Mouse (Mus musculus) cerebellum, adult 11-12 months (tissue): ENCODE measurements at regions not wholly inside any gene's neighbourhood (a gene's known extent, or its start where the extent isn't known, plus 50 kb on each side); places are given as distances from the start of the nearest gene placed in this dataset.

Experiments used
- DNase-seq: peaks from one replicate; pipeline ENCODE4 v3.0.0; 2022

DNA sequence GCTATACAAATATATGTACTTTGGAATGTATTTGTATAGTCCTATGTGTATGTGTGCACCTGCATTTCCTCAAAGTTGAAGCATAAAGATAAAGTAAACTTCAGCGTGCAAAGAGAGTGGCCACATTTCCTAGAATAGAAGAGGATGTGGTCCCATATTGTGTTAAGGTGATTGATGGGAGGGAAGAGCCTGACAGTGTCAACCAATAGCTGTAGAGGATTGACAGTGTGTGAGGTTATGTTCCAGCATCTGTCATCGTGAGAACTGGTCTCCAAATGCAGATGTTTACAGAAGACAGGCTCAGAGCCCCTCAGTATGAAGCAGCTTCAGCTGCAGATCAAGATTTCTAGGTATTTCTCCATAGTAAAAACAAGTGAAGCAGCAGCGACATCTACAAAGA, 1114.5 kb downstream of the Gsdmc2 start:
- no peak for DNase-seq

DNA sequence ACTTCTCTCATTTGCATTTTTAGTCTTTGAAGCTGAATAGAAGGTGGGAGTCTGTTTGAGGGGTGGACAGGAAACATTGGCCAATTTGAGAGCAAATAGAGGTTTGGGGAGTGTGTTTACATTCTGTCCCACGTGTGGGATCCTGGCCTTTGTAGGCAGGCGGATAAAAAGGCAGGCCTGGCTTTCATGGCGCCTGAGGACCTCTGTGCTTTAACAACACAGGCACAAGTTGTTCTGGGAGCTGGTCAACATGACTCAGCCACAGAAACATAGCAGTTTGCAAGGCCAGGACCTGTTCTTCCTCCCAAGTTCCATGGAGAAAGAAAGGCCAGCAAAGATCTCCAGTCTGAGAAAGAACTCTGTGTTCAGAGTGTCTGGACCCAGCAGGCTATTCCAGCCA, 1130.7 kb downstream of the Gsdmc2 start:
- no peak for DNase-seq

DNA sequence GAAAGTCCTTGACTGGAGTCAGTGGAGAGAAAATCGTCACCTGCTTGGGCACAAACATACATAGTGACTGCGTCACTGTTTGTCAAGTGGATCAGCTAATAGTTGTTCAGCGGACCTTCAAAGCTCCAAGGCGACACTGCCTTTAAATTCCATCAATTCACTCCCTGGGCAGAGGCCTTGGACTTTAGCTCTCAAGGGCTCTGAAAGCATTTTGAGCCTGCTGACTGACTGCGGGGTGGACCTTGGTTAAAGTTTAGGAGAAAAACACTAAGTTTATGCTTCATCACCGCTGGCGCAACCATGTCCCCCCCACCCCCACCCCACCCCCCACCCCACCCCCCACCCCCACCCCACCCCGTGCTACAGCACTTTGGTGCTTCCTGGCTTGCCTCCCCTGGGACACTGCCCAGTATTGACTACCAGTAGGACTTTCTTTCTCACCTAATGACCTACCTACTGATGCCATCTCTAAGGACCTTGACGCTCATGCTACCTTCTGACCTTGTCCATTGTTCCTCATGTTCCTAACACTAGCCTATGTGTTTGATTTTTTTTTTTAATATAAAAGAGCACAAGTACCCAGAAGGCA, 1132.3 kb downstream of the Gsdmc2 start:
- no peak for DNase-seq

DNA sequence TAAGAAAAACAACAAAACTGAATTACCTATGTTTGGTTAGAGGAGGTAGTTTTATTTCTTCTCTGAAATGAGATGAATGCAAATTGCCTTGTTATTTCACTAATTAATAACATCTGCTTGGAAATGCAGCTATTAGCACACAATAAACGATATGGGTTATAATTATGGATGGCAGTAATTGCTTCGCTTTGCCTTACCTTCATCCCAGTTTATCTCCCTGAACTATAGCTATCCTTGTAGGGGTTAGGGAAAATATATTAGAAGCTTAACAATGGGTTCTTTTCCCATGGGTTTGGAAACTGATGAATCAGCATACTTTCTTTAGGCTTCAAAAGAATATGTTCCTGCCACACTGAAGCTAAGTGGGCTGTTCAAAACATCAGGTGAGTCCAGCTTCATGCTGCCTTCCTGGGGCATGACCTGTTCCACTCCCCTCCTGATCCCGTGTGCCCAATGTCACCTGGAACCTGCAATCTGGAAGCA, 1132.9 kb downstream of the Gsdmc2 start:
- DNase-seq = no peak

DNA sequence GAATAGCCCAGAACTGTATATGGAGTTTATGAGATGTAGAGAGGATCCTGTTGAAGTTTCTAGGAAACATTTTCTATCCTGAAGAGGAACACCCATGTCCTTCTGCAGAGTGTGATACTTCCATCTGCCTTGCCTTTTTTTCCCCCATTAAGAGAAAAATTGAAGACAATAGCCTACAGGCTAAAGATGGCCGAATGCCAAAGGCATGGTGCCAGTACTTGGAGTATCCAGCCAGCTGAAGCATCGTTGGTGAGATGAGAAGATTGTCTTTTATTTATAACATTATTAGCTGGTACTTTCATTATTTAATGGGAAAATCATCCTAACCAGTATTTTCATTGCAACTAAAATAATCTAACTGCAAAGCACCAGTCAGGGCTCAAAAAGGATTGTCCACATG, 1135.4 kb downstream of the Gsdmc2 start:
- no peak for DNase-seq

DNA sequence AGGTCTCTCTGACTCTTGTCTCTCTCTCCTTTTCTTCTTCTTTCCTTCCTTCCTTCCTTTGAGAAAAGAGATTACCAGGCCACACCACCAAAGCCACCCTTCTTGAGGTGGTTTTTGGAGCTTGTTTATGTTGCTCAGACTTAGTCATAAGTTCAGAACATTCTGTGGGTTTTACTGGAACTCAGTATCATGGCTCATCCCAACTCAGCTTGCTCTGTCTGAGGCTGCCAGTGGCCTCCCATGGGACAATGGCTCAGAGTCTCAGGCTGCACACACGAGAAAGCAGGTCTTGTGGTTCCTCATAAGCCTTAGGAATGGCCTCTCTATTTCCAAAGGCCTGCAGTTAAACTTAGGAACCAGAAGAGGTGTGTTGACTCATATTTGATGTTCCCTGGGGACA, 1146.4 kb downstream of the Gsdmc2 start:
- no peak for DNase-seq

DNA sequence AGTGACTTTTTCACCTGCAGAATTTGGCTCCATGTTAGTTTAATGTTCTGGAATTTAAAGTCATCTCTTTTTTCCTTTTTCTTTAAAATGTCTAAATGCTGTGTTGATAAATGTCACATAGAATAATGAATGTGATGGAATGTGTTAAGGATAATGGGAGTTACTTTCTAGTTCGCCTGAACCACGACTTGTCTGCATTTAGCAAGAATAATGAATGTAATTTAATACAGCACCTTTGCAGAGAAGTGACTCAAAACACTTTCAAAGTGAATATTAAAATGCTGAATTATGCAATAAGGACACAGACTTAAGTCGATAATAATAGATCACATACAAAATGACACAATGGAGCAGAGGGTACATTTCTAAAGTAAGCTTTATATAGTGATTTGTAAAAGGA, 1150.2 kb downstream of the Gsdmc2 start:
- no peak for DNase-seq

DNA sequence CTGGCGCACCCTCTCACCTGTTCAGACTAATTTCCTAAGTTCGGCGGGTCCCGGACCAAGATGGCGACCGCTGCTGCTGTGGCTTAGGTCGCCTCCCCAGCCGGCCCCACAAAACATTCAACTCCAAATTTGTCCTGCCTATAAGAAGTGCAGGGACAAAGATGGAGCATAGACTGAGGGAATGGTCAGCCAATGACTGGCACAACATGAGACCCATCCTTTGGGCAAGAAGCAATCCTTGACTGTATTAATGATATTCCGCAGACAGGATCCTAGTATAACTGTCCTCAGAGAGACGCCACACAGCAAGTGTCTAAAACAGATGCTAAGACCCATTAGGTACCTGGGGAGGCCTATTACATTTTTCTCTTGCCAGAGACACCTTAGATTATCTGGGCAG, 1151.3 kb downstream of the Gsdmc2 start:
- no peak for DNase-seq

DNA sequence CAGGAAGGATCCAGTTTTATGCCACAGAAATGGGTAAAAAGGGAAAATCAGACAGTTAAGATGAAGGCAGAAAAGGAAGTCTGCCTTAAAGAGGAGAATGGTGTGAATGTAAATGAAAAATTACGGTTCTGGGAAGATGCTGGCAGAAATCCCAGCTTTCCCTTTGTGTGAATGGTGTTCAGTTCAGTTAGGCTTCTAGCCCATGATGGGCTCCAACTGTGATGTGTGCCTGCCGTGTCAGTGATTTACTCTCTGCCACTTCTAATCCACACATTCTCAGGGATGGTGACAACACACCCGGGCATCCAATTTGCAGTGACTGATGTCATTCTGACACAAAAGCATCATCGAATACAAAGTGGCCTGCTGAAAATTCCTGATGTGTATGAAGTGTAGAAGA, 1171.6 kb downstream of the Gsdmc2 start:
- DNase-seq = no peak

DNA sequence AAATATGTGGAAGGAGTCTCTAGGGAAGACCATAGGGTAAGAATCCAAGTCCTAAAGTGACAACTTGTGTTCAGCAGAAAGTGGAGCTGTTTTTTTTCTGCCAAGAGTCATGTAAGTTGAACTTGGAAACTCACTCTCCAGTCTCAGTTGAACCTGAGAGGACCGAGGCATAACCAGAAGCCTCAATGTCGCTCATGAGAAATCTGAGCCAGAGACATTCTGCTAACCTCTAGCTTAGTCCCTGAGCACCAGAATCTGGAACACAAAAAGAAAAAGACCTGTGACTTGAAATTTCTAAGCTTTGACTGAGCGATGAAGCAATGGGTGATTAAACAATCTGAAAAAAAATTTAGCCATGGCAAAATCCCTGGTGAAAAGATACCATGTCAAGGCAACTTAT, 1175.0 kb downstream of the Gsdmc2 start:
- DNase-seq = no peak

DNA sequence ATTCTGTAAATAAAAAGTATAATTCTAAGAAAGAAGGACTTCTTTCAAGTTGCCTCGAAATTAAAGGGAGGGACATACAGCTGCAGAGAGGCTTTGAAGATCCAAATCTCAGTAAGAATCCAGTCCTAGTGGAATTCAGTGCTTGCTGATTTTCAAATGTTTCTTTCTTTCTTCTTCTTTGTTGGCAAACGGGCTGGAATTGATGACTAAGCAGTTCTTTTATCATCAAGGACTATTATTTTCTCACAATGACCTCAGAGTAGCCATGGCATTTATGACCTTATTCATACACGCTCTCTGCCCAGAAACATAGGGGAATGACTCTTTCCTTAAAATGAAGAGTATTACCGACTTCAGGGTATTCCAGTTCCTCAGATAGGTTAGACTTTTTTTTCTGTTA, 1185.9 kb downstream of the Gsdmc2 start:
- no peak for DNase-seq

DNA sequence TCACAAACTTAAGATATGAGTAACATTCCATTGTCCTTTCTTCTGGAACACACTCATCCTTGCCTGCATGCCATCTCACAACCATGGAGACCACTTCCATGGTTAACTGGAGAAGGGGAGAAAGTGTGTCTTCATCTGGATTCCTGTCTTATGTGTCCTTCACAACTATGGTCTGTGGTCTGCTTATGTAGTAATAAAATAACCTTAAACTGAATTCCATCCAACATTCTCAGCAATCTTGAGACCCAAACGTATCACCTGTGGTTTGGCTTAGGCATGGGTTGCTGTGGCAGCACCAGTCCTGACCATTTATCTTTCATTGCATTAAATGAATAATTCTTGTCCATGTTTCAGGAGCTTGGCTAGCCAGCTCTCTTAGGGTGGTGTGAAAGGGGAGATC, 1186.3 kb downstream of the Gsdmc2 start:
- DNase-seq = no peak

DNA sequence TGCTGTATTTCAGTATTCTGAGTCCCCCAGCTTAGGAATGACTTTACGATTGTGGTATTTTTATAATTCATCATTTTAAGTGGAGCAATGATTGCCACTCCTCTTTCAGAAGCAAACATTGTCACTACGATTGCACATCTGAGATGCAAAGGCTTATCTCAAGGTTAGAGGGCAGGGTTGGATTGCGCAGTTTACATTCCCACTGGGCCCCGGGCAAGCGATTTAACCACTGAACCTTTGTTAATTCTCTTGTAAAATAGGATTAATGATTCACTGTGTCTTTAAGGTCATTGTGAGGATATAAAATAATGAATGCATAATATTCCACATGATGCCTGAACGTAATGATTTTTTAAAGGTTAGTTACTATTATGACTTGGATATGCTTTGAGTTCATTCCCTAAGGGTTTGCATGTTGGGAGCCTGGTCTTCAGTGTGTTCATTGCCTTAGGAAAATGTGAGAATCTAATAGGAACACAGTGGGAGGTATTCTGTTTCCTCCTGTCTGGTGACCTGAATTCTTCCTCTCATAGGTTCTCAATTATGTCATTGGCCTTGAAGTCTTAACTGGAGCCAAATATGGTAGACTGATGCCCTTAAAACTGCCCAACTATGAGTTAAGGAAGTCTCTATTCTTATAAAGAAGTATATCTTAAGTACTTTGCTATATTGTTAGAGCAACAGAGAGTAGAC, 1198.4 kb downstream of the Gsdmc2 start:
- DNase-seq = no peak

DNA sequence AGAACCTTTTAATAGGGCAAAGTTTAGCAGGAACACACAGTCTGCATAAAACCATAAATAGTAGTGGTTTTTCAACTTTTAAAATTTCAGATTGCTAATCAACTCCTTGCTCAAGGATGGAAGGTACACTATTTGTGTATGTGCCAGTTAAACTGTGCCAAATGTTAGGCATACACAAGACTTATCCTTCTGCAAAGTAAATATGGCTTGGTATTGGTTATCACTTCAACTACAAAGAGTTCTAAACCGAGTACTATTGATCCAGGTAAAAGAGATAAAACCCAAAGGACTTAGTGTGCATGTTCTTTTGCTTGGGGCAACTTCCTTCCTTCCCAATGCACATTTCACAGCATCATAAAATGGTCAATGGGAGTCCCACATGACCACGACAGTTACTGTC, 1200.2 kb downstream of the Gsdmc2 start:
- DNase-seq = no peak

DNA sequence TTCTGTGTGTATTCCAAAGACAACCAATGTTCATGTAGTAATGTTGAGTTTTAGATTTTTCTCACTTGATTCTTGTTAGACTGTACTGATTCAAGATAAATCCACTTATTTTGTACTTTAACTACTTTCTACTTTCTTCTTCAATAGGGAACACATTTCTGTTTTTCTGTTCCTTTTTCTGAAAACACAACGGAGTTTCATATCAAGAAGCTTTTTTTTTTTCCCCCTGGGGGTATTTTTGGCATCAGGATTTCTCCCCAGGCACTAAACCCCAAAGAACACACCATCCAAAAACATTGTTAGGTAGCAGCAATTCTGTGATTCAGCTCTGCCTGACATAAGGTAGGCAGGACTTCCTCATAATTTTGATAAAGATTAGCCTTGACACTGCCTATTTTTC, 1200.7 kb downstream of the Gsdmc2 start:
- no peak for DNase-seq

DNA sequence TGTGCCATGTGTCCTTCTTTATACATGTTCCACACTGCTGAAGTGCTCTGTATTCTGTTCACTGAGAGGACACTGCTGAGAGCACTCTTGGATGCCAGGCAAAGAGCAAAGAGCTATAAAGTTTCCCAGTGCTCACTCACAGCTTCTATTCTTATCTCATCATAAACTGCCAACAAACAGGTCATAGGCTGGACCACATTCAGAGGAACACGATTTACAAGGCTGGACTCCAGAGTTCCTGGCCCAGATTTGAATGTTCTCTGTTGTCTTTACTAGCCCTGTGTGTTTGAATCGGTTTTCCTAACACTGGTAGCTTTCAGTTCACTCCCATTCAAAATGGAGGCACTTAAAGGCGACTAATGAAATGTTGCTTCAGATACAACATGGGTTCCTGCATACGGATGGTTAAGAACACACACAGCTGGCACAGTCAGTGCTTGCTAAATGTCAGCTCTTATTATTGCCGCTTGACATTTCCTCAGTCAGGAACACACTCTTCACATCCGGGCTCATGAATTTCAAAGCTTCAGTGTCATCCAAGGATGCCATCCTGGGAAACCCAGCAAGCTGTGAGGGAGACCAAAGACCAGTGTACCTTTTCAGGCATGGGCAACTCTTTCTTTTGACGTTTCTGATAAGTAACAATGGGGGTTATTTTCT, 1203.8 kb downstream of the Gsdmc2 start:
- DNase-seq = no peak

DNA sequence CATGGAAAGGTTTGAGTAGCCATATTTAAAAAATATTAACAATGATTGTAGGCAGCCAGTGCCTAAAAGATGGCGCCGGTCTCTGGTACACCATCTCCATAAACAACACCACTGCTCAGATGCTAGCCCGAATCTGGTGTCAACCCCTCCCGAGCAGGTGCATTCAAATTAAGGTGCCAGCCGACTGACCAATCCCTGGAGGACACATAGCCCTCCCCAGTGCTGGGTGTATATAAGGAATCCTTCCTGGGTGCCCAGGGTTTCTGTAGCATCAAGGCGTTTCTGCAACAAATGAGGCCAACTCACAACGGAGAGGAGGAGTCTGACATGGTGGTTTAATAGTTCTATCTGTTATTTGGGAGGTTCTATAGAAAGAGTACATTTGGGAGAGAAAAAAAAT, 1219.6 kb downstream of the Gsdmc2 start:
- no peak for DNase-seq

DNA sequence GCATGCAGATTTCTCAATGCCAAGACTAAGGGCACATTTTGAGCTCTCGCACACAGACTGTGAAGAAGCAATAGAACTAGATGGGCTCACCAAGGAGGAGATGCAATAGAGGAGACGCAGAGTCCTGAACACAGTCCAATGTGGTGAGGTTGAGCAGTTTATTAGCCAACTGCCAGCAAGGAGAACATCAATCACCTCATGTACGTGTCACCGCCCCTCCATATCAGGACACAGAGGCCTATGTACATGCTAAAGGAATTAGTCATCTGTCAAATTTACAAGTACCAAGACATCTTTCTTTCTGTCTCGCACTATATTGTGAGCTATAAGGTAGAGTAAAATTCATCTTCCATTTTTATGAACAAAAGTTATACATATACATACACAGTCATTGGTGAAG, 1228.9 kb downstream of the Gsdmc2 start:
- no peak for DNase-seq

DNA sequence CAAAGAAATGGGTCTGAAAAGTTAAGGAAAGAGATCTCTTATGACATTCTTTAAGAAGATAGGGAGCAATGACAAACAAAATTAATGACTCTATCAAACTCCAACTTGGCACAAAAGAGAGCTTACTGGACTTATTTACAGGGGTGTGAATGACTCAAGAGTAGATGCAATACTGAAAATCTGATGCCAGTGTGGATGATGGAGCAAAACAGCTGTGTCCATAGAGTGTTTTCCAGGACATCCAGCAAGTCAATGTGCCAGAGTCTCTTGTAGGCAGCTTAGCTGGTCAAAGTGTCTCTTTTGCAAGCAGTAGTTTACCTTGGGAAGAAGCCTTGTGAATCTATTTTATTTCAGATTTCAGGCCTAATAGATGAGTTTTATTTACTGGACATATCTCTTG, 1248.2 kb downstream of the Gsdmc2 start:
- no peak for DNase-seq

DNA sequence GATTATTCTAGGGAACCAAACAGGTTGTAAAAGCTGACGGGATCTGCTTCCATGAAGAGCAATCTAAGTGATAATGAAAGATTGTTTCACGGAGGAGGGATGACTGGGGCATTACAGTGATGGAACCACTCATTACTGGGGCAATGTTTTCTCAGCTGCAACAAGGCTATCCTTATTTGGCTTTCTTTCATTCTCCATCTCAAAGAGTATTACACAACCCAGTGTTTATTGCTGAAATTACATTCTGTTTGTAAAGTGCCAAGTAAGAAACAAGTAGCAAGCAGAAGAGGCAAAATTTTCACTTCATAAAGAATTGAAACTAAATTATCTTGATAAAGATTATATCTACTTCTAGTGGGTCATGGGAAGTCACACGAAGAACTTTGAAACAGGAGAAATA, 1256.4 kb downstream of the Gsdmc2 start:
- DNase-seq = no peak

DNA sequence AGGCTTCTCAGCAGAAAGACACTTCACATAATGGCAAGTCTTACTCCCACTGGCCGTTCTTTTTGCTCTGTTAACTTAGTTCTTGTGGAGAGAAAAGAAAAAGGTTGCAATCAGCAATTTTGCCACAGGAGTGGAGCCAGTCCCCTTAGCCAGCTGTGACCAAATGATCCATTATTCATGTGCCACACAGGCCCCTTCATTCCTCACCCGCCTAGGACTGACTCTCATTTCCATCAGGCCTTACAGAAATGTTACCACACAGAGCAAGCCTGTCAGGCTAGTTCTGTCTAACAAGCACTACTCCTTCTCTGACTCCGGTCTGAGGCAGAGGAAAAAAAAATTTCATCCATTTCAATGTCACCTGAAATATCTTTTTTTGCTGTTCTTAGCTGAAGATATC, 1266.2 kb downstream of the Gsdmc2 start:
- no peak for DNase-seq

DNA sequence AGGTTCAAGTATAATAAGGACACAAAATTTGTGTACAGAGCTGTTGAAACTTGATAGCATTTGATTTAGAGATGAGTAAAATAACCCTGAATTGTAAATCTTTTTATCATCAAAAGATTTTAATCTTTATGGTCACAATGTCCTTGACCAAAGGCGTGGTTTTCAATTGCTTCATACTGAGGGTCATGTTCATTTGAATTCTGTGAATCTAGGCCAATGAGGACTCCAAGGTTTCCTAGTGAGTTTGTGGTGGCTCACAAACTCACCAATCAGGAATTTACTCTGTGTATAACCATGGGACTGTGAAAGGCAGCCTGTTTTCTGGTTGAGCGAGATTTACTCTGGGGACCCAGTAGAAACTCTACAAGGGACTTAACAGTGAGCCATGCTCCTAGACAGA, 1269.2 kb downstream of the Gsdmc2 start:
- no peak for DNase-seq

DNA sequence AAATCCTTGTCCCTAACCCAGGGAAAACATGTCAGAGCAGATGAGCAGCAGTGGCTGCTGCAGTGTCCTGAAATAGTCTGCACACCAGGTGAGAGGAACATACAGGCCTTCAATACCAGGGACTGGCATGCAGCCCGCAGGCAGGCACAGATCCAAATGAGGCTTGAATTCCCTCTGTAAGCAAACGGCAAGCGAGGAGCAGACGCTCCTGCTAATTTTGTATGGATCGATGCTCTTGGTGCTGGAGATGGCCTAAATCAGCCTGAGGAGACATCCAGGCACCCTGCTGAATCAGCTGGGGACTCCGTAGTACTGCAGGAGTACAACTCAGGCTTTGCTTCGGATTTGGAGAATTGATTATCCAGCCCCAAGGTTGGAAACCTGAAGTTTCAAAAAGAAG, 1273.2 kb downstream of the Gsdmc2 start:
- DNase-seq = peak; percentile 88
